Mouse (Mus musculus) CD4-positive, CD25-positive, alpha-beta regulatory T cell, adult 4 months (primary cell): ENCODE measurements around the gene Trp53i13. TPM values are rescaled to one million over a fixed set of nuclear protein-coding genes. Genes with fewer than 3 reads are reported as not detected.
A peak's percentile ranks its signal among the peaks of the same experiment; 100 is the strongest.

Experiments used
- ATAC-seq: one replicate; pipeline ENCODE4 v1.8.0; 2017
- polyA plus RNA-seq, 2 experiments: library from polyadenylated mRNA; unstranded; fragments of 100-300 nt; shearing (Covaris generic); gene quantifications; one replicate each; pipeline ENCODE4 v1.2.1; 2017

The Trp53i13 gene
- polyA plus RNA-seq, 2 experiments from 2014 or later, result 5.9 to 8.5 TPM

GRCm38 (mm10) chr11:77507426-77507825, 8.4 kb downstream of the Trp53i13 start:
- ATAC-seq, result no peak

- no peak for ATAC-seq
Measured at GRCm38 (mm10) chr11:77506941-77507340, 8.8 kb downstream of the Trp53i13 start.

- no peak for ATAC-seq
Measured at GRCm38 (mm10) chr11:77506273-77506672, 9.5 kb downstream of the Trp53i13 start.

GRCm38 (mm10) chr11:77505291-77505980, 10.3 kb downstream of the Trp53i13 start:
- ATAC-seq, result no peak

GRCm38 (mm10) chr11:77504377-77504776, 11.4 kb downstream of the Trp53i13 start:
- ATAC-seq, result no peak

- ATAC-seq, result no peak
Measured at GRCm38 (mm10) chr11:77503511-77503910, 12.3 kb downstream of the Trp53i13 start.

GRCm38 (mm10) chr11:77502481-77502880, 13.3 kb downstream of the Trp53i13 start:
- ATAC-seq, result no peak

- ATAC-seq, result no peak
Measured at GRCm38 (mm10) chr11:77501971-77502370, 13.8 kb downstream of the Trp53i13 start.

GRCm38 (mm10) chr11:77501392-77501791, 14.4 kb downstream of the Trp53i13 start:
- peak; percentile 81 for ATAC-seq

- no peak for ATAC-seq
Measured at GRCm38 (mm10) chr11:77500361-77501325, 15.1 kb downstream of the Trp53i13 start.

GRCm38 (mm10) chr11:77499354-77499753, 16.4 kb downstream of the Trp53i13 start:
- ATAC-seq, result no peak

- ATAC-seq, result no peak
Measured at GRCm38 (mm10) chr11:77498261-77499139, 17.3 kb downstream of the Trp53i13 start.

GRCm38 (mm10) chr11:77497851-77498250, 17.9 kb downstream of the Trp53i13 start:
- ATAC-seq, result no peak

- no peak for ATAC-seq
Measured at GRCm38 (mm10) chr11:77497341-77497756, 18.4 kb downstream of the Trp53i13 start.

- no peak for ATAC-seq
Measured at GRCm38 (mm10) chr11:77495507-77495906, 20.3 kb downstream of the Trp53i13 start.

- no peak for ATAC-seq
Measured at GRCm38 (mm10) chr11:77494782-77495181, 21.0 kb downstream of the Trp53i13 start.

- no peak for ATAC-seq
Measured at GRCm38 (mm10) chr11:77494344-77494676, 21.5 kb downstream of the Trp53i13 start.

GRCm38 (mm10) chr11:77493512-77494343, 22.1 kb downstream of the Trp53i13 start, which contains the start of gene Git1:
Gene Git1 (plus strand): TSS chr11:77493562.
- ATAC-seq, result no peak

GRCm38 (mm10) chr11:77492911-77493332, 22.9 kb downstream of the Trp53i13 start:
- ATAC-seq, result peak; percentile 81

GRCm38 (mm10) chr11:77492311-77492871, 23.4 kb downstream of the Trp53i13 start:
- no peak for ATAC-seq
